Mouse (Mus musculus) myocyte (in vitro differentiated cells): ENCODE measurements around the gene Fcor.

ENCODE experiments used
- E2F4 ChIP-seq: IDR thresholded peaks from one replicate; pipeline ENCODE4 v1.6.1; 2011; ENCODE audit warnings: mild to moderate bottlenecking, control low read depth, moderate library complexity; ENCODE audit not compliant: insufficient read depth
- MAX ChIP-seq: IDR thresholded peaks from one replicate; pipeline ENCODE4 v1.6.1; 2011; ENCODE audit warnings: low read depth, mild to moderate bottlenecking, control low read depth
- POLR2A ChIP-seq: IDR thresholded peaks from one replicate; pipeline ENCODE4 v1.6.1; 2011; ENCODE audit warnings: low read depth, mild to moderate bottlenecking, control low read depth, moderate library complexity; ENCODE audit not compliant: insufficient read length
- TCF3 ChIP-seq: IDR thresholded peaks from one replicate; pipeline ENCODE4 v1.6.1; 2011; ENCODE audit warnings: low read depth, control low read depth; ENCODE audit not compliant: insufficient read length

DNA sequence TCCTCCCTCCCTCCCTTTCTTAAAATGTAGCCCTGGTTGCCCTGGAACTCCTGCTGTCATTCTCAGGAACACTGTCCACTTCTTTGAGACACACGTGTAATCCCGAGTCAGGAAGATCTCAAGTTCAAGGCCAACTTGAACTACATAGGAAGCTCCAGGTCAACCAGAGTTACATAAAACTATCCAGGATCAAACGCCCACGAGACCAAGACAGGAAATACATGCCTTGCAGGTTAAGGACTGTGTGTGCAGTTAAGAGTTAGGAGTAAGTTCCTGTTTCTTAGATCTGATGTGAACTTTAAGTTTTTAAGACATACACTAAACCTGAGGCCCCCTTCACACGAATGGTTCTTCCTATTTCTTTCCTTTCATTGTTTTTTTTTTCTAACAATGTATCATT is 45.2 kb downstream of the Fcor start:
- TF ChIP-seq POLR2A (no peak), E2F4 (no peak), TCF3 (no peak), MAX (no peak)
